Mouse (Mus musculus): Measurements from ENCODE around the gene Aplp1.

Gene Aplp1

GRCm38 (mm10) chr7:30450241-30450640, 4.9 kb upstream of the Aplp1 start:
- DNase-seq (ENCODE audit: low spot score) = no peak

- no peak for DNase-seq (ENCODE audit: low spot score)
These were observed 973 bp downstream of the Aplp1 start for GRCm38 (mm10) chr7:30444154-30444970.

- DNase-seq (ENCODE audit: low spot score) = no peak
These were observed 1.6 kb downstream of the Aplp1 start for GRCm38 (mm10) chr7:30443696-30444095.

GRCm38 (mm10) chr7:30440697-30441096, 4.6 kb downstream of the Aplp1 start:
- peak; percentile 41 for DNase-seq (ENCODE audit: low spot score)

- no peak for DNase-seq (ENCODE audit: low spot score)
These were observed 5.6 kb downstream of the Aplp1 start for GRCm38 (mm10) chr7:30439734-30440133.

- DNase-seq (ENCODE audit: low spot score) = no peak
These were observed 8.5 kb downstream of the Aplp1 start for GRCm38 (mm10) chr7:30436879-30437278.

GRCm38 (mm10) chr7:30435156-30435555, 10.2 kb downstream of the Aplp1 start:
- DNase-seq (ENCODE audit: low spot score) = no peak

- DNase-seq (ENCODE audit: low spot score) = no peak
These were observed 10.6 kb downstream of the Aplp1 start for GRCm38 (mm10) chr7:30434701-30435100.

GRCm38 (mm10) chr7:30434238-30434637, 11.1 kb downstream of the Aplp1 start:
- DNase-seq (ENCODE audit: low spot score) = peak; percentile 61

- DNase-seq (ENCODE audit: low spot score) = peak; percentile 66
These were observed 13.5 kb downstream of the Aplp1 start for GRCm38 (mm10) chr7:30431793-30432192.

- no peak for DNase-seq (ENCODE audit: low spot score)
These were observed 15.1 kb downstream of the Aplp1 start for GRCm38 (mm10) chr7:30430191-30430590.

- DNase-seq (ENCODE audit: low spot score) = no peak
These were observed 16.0 kb downstream of the Aplp1 start for GRCm38 (mm10) chr7:30429327-30429726.

GRCm38 (mm10) chr7:30423071-30423641, 22.2 kb downstream of the Aplp1 start:
- no peak for DNase-seq (ENCODE audit: low spot score)

- no peak for DNase-seq (ENCODE audit: low spot score)
These were observed 22.8 kb downstream of the Aplp1 start for GRCm38 (mm10) chr7:30422560-30422959.

GRCm38 (mm10) chr7:30421890-30422435, 23.4 kb downstream of the Aplp1 start:
- peak; percentile 90 for DNase-seq (ENCODE audit: low spot score)

GRCm38 (mm10) chr7:30421175-30421889, 24.0 kb downstream of the Aplp1 start, which contains the start of gene Nfkbid:
Gene Nfkbid, plus strand, starts transcription at chr7:30421732.
- DNase-seq (ENCODE audit: low spot score) = peak; percentile 63

GRCm38 (mm10) chr7:30420673-30421072, 24.7 kb downstream of the Aplp1 start:
- no peak for DNase-seq (ENCODE audit: low spot score)

- no peak for DNase-seq (ENCODE audit: low spot score)
These were observed 25.5 kb downstream of the Aplp1 start, which contains the start of gene Hcst for GRCm38 (mm10) chr7:30419561-30420499. Gene Hcst, minus strand, starts transcription at chr7:30419854.

GRCm38 (mm10) chr7:30417856-30418255, 27.5 kb downstream of the Aplp1 start:
- no peak for DNase-seq (ENCODE audit: low spot score)

GRCm38 (mm10) chr7:30413596-30413995, 31.7 kb downstream of the Aplp1 start, which contains the start of gene Tyrobp:
Gene Tyrobp, plus strand, starts transcription at chr7:30413760.
- no peak for DNase-seq (ENCODE audit: low spot score)

- DNase-seq (ENCODE audit: low spot score) = no peak
These were observed 32.6 kb downstream of the Aplp1 start for GRCm38 (mm10) chr7:30412735-30413147.

Measured in urinary bladder, postnatal 14 days (tissue).